Mouse (Mus musculus): Measurements from ENCODE around the gene LTO1. TPM values are rescaled to one million over a fixed set of nuclear protein-coding genes. Genes with fewer than 3 reads are reported as not detected.
A peak's percentile ranks its signal among the peaks of the same experiment; 100 is the strongest.
"Not testable (repeated sequence)": the region's sequence is repeated elsewhere in the genome, so short reads cannot be mapped to it uniquely, and the experiment has no call there.

LTO1 gene
- 23.4 and 27.2 TPM in 2 replicates for polyA plus RNA-seq (2016; fragmentation: Nextera tagmentation; extraction: Ambion mirVana)

DNA sequence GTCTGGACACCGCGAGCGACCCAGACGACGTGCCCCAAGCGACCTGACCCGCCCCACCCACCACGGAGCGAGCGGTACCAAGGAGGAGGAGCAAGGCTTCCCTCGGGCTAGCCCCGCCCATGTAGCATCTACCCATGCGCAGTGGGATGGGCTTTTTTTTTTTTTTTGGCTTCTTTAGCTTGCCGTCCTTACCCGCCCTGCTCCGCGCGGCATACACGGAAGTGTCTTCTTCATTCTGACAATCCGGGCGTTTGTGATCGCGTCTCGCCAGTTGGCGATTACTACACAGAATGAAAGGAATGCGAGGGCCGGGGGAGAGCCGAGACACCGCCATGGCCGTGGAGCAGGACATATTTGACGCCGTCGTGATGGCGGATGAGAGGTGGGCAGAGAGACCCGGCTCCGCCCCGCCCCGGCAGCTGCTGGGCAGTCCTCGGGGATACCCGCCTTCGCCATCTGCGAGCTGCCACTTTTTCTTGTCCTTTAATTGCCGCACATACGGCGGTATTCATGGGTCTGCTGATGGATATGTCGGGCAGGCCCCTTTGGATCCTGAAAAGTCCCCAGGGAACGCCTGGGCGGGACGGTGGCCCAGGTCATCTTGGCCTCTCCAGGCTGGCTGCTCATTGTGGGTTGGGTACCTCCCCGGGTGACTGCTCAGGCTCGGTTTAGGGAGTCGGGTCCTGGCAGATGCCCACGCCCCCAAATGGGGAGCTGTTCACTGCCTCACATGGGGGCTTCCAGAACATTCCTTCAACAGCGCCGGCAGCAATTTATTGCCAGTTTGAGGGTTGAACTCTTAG, at the start of gene LTO1:
TSS of gene LTO1 (plus strand) at position 153 of the 803 bp plus-strand sequence.
- WGBS = under 1% methylated on average over 55 of the region's 55 CpGs
- Histone ChIP-seq H3K27ac (peak within 1 kb of the TSS; percentile 86), H3K36me3 (peaks cover 26% of the 10 kb centered on the region), H3K4me3 (peak within 1 kb of the TSS; percentile 93), H3K9me3 (replicated peaks) (no peaks in the 10 kb centered on the region), H3K27me3 (ENCODE audit: low read depth, poor library complexity, severe bottlenecking) (no peaks in the 10 kb centered on the region), H3K4me1 (peaks cover 10% of the 10 kb centered on the region)
- peak; percentile 88 for DNase-seq (ENCODE audit: low spot score)

DNA sequence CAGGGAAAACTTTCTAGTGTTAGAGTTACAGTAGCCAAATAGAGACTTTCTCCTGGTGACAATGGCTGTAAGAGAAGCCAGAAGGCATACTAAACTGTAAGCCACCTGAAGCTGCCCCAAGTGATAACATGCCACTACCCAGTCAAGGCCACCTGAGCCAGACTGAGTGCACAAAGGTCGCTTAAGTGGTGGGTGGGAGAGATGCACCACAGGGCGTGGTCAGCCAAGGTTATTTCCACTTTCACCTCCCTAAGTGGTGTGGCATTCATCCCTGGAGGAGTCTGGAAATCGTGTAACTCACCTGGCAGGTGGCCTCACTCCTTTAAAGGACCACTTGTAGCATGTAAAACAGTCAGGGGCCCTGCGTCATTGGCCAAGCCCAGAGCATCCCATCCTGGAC, 47.7 kb upstream of the LTO1 start:
- no peaks in the 10 kb centered on the region for H3K36me3 ChIP-seq
- no peak overlapping the region for H3K4me3 ChIP-seq
- H3K27ac ChIP-seq = no peak overlapping the region
- peaks cover 60% of the 10 kb centered on the region for H3K27me3 ChIP-seq (ENCODE audit: low read depth, poor library complexity, severe bottlenecking)
- H3K9me3 ChIP-seq (replicated peaks) = no peaks in the 10 kb centered on the region
- WGBS = 72% methylated on average over 4 of the region's 4 CpGs
- peaks cover under 1% of the 10 kb centered on the region; the same call in 1 of the 2 replicates for H3K4me1 ChIP-seq
- DNase-seq (ENCODE audit: low spot score) = no peak

DNA sequence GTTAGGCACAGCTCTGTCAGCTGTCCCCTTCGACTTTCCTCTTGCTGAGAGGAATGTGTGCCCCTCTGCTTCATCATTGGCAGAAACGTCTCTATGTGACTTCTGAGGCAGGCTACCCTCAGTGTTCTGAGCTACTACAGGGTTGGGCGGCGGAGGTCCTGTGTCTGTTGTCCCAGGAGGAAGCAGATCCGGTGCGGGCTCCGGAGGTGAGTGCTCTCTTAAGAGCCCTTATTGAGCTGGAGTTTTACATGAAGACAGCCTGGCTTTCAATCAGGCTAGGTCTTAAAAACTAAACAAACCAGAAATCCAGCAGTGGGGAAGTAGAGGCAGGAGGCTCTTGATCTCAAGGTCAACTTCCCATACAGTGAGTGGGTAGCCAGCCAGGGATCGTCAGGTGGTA, 47.3 kb upstream of the LTO1 start:
- Histone ChIP-seq H3K4me1 (0 out of 2 replicates have a peak, but pooled peaks cover 2% of the 10 kb centered on the region), H3K36me3 (no peaks in the 10 kb centered on the region), H3K27ac (no peak overlapping the region), H3K4me3 (no peak overlapping the region), H3K9me3 (replicated peaks) (no peaks in the 10 kb centered on the region), H3K27me3 (ENCODE audit: low read depth, poor library complexity, severe bottlenecking) (peaks cover 55% of the 10 kb centered on the region)
- WGBS = 84% methylated on average over 8 of the region's 8 CpGs
- no peak for DNase-seq (ENCODE audit: low spot score)

DNA sequence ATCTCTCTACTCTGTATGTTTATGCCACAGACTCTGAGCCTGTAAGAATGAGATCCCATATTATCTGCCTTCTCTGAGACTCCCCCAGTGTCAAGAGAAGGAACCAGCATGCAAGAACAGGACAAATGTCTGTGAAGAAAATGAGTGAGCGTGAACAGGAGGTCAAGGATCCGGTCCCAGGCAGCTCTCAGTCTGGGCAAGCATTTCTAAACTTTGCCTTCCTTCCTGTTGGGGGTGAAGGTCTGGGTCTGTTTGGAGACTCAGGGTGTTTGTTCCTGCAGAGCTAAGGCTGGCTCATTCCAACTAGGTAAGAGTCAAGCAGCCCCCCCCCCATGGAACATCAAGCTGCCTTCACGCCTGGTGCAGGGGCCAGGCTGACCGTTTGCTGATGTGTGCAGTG, 42.5 kb upstream of the LTO1 start:
- Histone ChIP-seq H3K36me3 (no peaks in the 10 kb centered on the region), H3K9me3 (replicated peaks) (no peaks in the 10 kb centered on the region), H3K27me3 (ENCODE audit: low read depth, poor library complexity, severe bottlenecking) (peaks cover 44% of the 10 kb centered on the region), H3K4me3 (no peak overlapping the region), H3K4me1 (peaks cover 7% of the 10 kb centered on the region; the same call in 1 of the 2 replicates), H3K27ac (0 out of 2 replicates have a peak overlapping the region, but pooled peaks have one; percentile 21)
- no peak for DNase-seq (ENCODE audit: low spot score)
- WGBS = 57% methylated on average over 4 of the region's 4 CpGs

DNA sequence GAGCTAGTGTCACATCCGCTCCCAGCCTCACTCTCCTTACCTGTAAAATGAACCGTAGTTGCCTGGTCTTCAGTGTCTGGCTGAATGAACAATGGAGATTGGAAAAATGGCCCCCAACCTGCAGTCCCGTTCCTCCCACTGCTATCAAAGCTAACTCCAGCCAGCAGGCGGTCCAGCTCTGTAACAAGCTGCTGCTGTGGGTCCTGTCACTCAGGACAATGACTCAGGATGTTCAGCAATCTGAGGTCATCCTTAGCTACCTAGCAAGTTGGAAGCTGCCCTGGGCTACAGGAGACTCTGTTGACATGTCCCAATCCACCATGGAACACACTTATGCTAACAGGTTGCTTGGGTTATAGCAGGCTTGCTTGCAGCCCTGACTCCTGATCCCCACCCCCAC, 41.7 kb upstream of the LTO1 start:
- Histone ChIP-seq H3K9me3 (replicated peaks) (no peaks in the 10 kb centered on the region), H3K27ac (no peak overlapping the region), H3K4me1 (peaks cover 7% of the 10 kb centered on the region; the same call in 1 of the 2 replicates), H3K27me3 (ENCODE audit: low read depth, poor library complexity, severe bottlenecking) (peaks cover 41% of the 10 kb centered on the region), H3K4me3 (no peak overlapping the region), H3K36me3 (no peaks in the 10 kb centered on the region)
- DNase-seq (ENCODE audit: low spot score) = no peak
- 77% methylated on average over 4 of the region's 4 CpGs for WGBS

DNA sequence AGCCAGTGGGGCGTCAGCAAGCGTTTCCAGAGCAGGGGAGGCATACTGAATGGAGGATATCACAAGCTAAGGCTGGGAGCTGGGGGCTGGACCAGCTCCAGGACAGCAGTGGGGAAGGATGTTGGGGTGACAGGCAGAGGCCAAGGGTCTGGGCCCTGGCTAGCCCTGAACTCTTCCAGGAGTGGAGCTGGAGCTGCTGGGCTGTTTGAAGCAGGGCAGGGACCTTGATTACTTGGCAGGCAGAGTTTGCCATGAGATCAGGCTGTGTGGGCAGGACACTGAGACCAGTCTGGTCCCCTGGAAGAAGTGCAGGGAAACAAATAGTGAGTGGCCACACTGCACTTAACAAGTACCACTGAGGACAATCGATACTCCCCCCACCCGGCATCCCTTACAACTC, 40.7 kb upstream of the LTO1 start:
- DNase-seq (ENCODE audit: low spot score) = no peak
- Histone ChIP-seq H3K36me3 (no peaks in the 10 kb centered on the region), H3K9me3 (replicated peaks) (no peaks in the 10 kb centered on the region), H3K4me1 (peaks cover 7% of the 10 kb centered on the region; the same call in 1 of the 2 replicates), H3K4me3 (no peak overlapping the region), H3K27me3 (ENCODE audit: low read depth, poor library complexity, severe bottlenecking) (peaks cover 41% of the 10 kb centered on the region), H3K27ac (no peak overlapping the region)
- WGBS = 53% methylated on average over 4 of the region's 4 CpGs

DNA sequence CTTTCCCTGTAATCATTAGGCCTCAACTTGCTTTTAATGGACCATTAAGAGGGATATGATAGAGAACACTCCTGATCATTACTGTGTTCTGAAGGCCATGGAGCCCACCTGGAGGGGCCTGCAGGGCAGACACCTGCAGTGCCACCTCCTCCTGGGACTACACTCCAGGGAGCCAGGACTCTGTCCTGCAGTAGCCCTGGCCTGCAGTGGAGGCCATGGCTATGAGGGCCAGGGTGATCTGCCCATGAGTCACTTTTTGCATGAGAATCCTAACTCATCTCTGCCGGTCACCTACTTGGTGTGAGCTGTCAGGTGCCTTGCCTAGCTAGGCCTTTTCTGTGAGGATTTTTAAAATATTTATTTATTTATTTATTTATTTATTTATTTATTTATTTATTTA, 36.5 kb upstream of the LTO1 start:
- peaks cover 29% of the 10 kb centered on the region for H3K27me3 ChIP-seq (ENCODE audit: low read depth, poor library complexity, severe bottlenecking)
- no peak for DNase-seq (ENCODE audit: low spot score)
- 90% methylated on average over 1 of the region's 1 CpGs for WGBS
- H3K36me3 ChIP-seq = no peaks in the 10 kb centered on the region
- peaks cover 12% of the 10 kb centered on the region for H3K4me1 ChIP-seq
- H3K4me3 ChIP-seq = no peak overlapping the region
- no peaks in the 10 kb centered on the region for H3K9me3 ChIP-seq (replicated peaks)
- no peak overlapping the region for H3K27ac ChIP-seq

DNA sequence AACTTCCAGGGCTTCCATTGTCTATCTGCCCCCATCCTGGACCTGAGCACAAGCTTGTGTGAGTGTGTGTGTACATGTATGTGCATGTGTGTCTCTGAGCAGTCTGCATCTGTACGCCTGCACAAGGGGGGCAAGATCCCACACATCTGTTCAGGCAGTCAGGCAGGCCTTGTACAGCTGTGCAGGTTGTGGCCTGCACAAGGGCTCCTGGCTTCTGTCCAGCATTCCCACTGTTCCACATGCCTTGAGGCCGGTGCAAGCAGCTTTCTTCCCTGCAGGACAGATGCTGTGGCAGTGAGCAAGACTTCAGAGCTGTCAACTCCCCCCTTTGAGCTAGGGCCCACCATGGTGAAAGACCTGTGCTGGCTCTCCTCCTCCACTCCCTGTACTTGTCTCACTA, 31.8 kb upstream of the LTO1 start:
- Histone ChIP-seq H3K9me3 (replicated peaks) (no peaks in the 10 kb centered on the region), H3K4me1 (peaks cover 10% of the 10 kb centered on the region), H3K36me3 (no peaks in the 10 kb centered on the region), H3K4me3 (no peak overlapping the region), H3K27ac (no peak overlapping the region), H3K27me3 (ENCODE audit: low read depth, poor library complexity, severe bottlenecking) (peaks cover 12% of the 10 kb centered on the region)
- 56% methylated on average over 2 of the region's 2 CpGs for WGBS
- DNase-seq (ENCODE audit: low spot score) = no peak

DNA sequence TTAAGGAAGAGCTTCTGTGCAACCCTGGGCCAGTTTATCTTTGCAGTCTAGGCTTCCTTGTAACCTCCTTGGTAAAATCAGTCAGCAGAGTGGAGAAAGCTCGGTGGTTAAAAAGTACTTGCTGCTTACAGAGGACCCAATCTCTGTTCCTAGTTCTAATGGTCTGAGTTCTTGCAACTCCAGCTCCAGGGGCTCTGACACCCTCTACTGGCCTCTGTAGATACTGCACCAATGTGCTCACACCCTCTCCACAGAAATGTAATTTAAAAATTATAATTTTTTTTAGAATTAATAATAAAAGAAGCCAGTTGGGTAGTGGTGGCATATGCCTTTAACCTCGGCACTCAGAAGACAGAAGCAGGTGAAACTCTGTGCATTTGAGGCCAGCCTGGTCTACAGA, 27.2 kb upstream of the LTO1 start:
- no peaks in the 10 kb centered on the region for H3K36me3 ChIP-seq
- no peak overlapping the region for H3K27ac ChIP-seq
- H3K9me3 ChIP-seq (replicated peaks) = no peaks in the 10 kb centered on the region
- peaks cover 49% of the 10 kb centered on the region for H3K27me3 ChIP-seq (ENCODE audit: low read depth, poor library complexity, severe bottlenecking)
- WGBS = 83% methylated on average over 2 of the region's 2 CpGs
- DNase-seq (ENCODE audit: low spot score) = no peak
- H3K4me1 ChIP-seq = peaks cover 13% of the 10 kb centered on the region
- no peak overlapping the region for H3K4me3 ChIP-seq

DNA sequence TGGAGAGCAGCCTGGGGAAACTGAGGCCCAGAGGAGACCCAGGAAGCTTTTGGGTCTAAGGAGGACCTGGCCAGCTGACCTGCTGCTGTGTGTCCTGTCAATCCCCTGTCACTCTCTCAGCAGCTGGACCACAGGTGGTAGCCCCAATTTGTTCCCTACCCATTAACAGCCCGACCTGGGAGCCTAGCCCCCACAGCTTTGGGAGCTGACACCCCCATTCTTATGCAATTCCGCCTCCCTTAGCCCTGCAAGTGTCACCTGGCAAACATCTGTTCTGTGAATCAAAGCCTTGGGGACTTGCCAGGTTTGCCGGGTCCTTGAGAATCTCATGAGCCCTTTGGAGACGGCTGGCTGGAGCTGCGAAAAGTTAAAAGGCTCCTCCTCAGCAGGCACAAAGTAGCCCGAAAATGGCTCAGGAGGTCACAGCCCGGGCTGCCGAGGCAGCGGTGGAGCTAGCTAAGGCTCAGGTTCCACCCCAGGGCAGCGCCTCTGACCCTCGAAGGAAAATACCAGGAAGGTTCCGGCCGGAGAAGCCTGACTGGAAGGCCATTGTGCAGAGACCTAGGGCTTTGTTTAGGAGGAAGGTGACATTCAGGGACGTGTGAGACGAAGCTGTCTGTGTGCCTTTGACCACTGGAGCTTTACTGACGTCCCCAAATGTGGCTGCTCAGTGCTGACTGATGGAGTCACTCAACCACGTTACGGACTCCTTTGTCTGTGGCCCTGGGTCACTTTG, 26.2 kb upstream of the LTO1 start:
- H3K36me3 ChIP-seq = no peaks in the 10 kb centered on the region
- no peaks in the 10 kb centered on the region for H3K9me3 ChIP-seq (replicated peaks)
- H3K4me1 ChIP-seq = peaks cover 8% of the 10 kb centered on the region
- H3K27ac ChIP-seq = peak overlapping the region; percentile 44
- 0 out of 2 replicates have a peak overlapping the region, but pooled peaks have one; percentile 6 for H3K4me3 ChIP-seq
- peaks cover 53% of the 10 kb centered on the region for H3K27me3 ChIP-seq (ENCODE audit: low read depth, poor library complexity, severe bottlenecking)
- peak; percentile 40 for DNase-seq (ENCODE audit: low spot score)
- 6% methylated on average over 18 of the region's 18 CpGs for WGBS

DNA sequence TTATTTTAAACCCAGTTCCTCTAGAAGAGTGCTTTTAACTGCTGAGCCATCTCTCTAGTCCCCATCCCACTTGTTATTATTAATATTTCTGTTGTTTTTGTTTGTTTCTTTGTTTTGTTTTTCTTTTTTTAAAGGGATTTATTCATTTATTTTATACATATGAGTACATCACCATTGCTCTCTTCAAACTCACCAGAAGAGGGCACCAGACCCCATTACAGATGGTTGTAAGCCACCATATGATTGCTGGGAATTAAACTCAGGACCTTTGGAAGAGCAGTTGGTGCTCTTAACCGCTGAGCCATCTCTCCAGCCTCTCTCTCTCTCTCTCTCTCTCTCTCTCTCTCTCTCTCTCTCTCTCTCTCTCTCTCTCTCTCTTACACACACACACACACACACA, 24.2 kb upstream of the LTO1 start:
- H3K9me3 ChIP-seq (replicated peaks); DNase-seq (ENCODE audit: low spot score); H3K4me3 ChIP-seq; H3K27ac ChIP-seq; H3K36me3 ChIP-seq: not testable (repeated sequence)
- 83% methylated on average over 1 of the region's 1 CpGs for WGBS
- Histone ChIP-seq H3K27me3 (ENCODE audit: low read depth, poor library complexity, severe bottlenecking) (peaks cover 72% of the 10 kb centered on the region), H3K4me1 (peaks cover 19% of the 10 kb centered on the region)

DNA sequence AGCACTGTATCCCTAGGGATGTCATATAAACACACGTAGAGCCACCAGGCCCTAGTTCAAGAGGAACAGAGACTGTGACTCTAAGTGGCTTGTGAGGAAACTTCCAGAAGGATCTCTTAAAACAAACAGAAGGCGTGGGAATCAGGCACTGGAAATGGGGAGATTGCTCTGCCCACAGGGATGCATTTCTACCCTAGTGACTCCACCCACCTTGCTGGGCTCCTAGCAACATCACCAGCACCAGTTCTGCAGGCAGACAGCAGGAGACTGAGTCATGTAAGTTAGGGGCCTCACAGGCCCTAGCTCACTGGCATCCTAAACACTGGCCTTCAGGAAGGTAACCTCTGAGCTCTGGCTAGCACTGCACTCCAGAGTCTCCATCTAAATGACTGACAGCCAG, 23.0 kb upstream of the LTO1 start:
- no peak for DNase-seq (ENCODE audit: low spot score)
- H3K4me3 ChIP-seq = no peak overlapping the region
- no peaks in the 10 kb centered on the region for H3K9me3 ChIP-seq (replicated peaks)
- no peaks in the 10 kb centered on the region for H3K36me3 ChIP-seq
- H3K27me3 ChIP-seq (ENCODE audit: low read depth, poor library complexity, severe bottlenecking) = peaks cover 83% of the 10 kb centered on the region
- H3K4me1 ChIP-seq = peaks cover 31% of the 10 kb centered on the region
- WGBS = 73% methylated on average over 2 of the region's 2 CpGs
- H3K27ac ChIP-seq = no peak overlapping the region

DNA sequence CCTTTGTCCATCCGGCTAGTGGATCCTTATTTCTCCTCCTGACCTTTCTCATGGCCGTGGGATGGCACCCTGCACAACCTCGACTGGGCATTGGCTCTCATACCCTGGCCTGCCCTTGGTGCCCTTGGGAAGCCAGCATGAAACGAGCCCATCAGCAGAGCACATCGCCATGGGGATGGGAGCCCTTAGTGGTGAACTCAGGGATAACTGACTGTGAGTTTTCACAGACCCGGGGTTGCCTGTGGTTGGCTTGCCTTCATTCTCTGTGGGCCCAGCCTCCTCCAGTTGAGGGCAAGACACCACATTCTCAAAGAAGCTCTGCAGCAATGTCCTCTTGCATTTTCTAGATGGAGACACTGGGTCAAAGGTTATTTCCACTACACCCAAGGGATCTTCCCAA, 22.6 kb upstream of the LTO1 start:
- Histone ChIP-seq H3K9me3 (replicated peaks) (no peaks in the 10 kb centered on the region), H3K27me3 (ENCODE audit: low read depth, poor library complexity, severe bottlenecking) (peaks cover 83% of the 10 kb centered on the region), H3K36me3 (no peaks in the 10 kb centered on the region), H3K4me1 (peaks cover 35% of the 10 kb centered on the region), H3K27ac (no peak overlapping the region), H3K4me3 (no peak overlapping the region)
- WGBS = 56% methylated on average over 6 of the region's 6 CpGs
- no peak for DNase-seq (ENCODE audit: low spot score)

All from limb, embryonic 10.5 days (tissue).